Mouse (Mus musculus): ENCODE data around the gene Orai1.

GRCm38 (mm10) chr5:122971438-122971837 is 43.4 kb upstream of the Orai1 start:
- TF ChIP-seq GATA1 (IDR thresholded peaks at IDR 0.05; ENCODE audit: low read length) (no peak), TAL1 (IDR thresholded peaks at IDR 0.05; ENCODE audit: low read length) (0 out of 3 replicates have a peak, but pooled peaks have one; percentile 20)

All from erythroblast, embryonic 14.5 days (primary cell).